Mouse (Mus musculus) urinary bladder, postnatal 36 days (tissue): Measurements from ENCODE around the gene Ndel1.
"Not testable (repeated sequence)": the region's sequence is repeated elsewhere in the genome, so short reads cannot be mapped to it uniquely, and the experiment has no call there.

ENCODE experiments used
- DNase-seq, 2 experiments: peaks; one replicate each; pipeline ENCODE4 v3.0.0; 2022; ENCODE audit warnings: low spot score in 2 of 2, mixed read lengths in 1 of 2

Ndel1 gene

GRCm38 (mm10) chr11:68851644-68852485 lies 19.8 kb downstream of the Ndel1 start:
- no peak for DNase-seq

GRCm38 (mm10) chr11:68850862-68851261 lies 20.8 kb downstream of the Ndel1 start:
- no peak for DNase-seq

- no peak for DNase-seq
Measured at GRCm38 (mm10) chr11:68839606-68840005, 32.1 kb downstream of the Ndel1 start.

- DNase-seq, result no peak
Measured at GRCm38 (mm10) chr11:68835034-68835433, 36.6 kb downstream of the Ndel1 start.

DNA sequence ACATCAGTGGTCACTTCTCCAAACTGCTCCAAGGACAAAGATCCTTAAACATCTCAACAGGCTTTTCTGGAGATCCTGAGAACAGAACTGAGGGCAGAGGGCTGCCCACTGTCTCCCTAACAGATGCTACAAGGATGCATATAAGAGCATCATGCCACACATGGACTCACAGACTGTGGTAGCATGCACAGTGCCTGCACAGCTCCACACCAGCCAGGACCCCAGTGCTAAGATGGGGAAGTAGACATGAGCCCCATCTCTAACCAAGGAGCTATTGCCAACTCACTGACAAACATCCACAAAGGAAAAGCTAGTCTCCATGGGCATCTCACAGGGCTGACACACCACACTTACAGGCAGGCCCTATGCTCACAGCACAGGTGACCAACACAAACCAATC lies 38.1 kb downstream of the Ndel1 start:
- no peak for DNase-seq

DNA sequence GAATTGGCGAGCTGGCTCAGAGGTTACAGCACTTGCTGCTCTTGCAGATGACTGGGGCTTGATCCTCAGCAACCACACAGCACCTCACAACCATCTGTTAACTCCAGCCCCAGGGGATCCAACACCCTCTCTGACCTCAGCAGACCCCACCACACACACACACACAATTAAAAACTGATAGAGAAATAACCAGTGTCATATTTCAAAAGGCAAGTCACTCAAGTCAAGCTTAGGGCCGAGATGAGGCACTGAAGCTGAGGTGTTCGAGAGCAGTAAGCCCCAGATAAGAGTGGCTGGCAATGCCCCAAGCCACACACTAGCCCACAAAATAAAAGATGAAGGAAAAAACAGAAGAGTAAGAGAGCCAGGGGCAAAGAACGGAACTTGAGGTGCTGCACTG lies 38.9 kb downstream of the Ndel1 start:
- DNase-seq, result no peak

GRCm38 (mm10) chr11:68831580-68831979 lies 40.1 kb downstream of the Ndel1 start:
- not testable (repeated sequence) for DNase-seq

DNA sequence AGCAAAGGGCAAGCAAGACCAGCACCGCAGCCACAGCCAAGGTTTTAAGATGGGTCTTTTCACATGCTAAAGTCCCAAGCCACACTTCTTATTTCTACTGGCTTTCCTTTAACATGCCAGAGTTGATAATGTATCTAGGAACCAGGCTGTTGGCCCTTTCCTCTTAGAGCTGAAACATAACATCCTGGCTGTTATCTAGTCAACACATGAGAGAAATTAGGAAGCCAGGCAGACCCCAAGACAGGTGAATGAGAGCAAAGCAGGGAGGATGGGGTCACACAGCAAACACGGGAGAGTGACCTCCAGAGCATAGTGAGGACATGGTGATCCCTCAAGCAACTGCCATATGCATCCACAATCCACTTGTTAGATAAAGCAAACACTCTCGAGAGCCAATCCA lies 44.9 kb downstream of the Ndel1 start:
- no peak for DNase-seq

DNA sequence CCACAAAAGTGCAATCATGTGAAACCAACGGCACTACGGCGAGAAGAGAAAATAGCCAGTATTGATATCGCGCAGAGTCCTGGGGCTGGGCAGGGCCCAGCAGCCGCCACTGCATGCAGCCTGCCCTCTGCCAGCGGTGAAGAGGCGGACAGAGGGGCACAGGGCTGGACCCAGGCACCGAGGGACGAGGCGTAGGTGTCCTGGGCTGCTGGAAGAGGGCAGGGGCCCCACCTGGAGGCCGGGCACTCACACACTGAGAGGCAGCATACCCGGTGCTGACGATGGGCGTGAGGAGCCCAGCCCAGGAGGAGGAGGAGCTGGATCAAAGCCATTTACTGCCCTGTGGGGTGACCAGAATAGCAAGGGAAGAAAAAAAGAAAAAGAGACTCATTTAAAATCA lies 49.3 kb downstream of the Ndel1 start:
- no peak for DNase-seq

DNA sequence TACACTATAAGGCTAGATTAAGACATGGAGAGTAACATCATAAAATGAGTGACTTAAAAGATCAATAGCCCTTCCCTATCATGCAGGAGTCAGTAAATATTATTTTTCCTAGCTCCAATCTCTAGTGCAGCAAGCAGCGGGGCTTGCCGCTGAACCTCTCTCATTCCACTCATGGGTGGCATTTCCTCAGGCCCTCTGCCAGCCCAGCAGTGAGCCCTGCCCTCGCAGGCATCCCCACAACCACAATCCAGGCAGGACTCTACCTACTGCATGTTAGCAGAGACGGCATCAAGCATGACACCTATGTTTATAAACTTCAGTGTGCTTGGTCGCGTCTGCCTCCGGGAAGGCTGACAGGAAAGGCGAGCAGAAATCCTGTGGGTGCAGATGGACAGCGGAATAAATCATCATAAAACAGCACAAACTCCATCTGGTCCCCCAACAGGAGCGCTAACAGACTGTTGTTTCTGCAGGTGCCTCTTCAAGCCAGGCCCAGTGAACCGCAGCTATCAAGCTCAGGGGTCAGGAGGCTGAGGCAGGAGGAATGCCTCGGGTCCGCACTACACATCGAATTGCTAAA lies 52.3 kb downstream of the Ndel1 start:
- no peak for DNase-seq

DNA sequence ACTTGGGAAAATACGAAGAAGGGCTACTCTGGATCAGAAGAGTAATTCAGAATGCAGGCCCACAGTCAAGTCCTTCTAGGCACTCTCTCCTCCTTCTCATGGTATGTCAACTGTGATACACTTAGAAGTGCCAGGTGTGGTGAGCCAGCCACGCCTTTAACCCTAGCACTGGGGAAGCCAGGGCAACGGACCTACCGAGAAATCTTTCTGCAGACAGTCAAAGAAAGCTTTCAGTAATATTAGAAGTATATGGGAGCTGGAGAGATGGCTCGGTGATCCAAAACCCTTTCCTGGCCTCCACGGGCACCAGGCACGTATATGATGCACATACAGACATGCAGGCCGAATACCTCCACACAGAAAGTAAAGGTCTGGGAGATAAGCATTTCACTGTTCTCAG lies 53.2 kb downstream of the Ndel1 start:
- no peak for DNase-seq

- DNase-seq, result no peak
Measured at GRCm38 (mm10) chr11:68811881-68812577, 59.6 kb downstream of the Ndel1 start.

DNA sequence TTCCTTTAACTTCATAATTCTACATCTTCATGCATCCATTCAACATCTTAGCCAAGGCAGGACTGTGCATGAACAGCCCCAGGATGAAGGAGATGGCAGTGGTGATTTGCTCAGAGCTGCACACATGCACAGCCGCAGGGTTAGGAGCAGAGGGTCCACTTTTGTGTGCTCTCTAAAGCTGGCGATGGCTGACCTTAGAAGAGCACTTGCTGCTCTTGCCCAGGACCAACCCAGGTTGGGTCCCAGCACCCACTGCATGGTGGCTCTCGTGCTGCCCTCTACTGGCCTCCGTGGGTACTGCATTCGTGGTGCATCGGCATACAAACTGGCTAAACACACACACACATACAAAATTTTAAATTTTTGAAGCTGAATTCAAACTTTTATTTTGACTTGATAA lies 63.9 kb downstream of the Ndel1 start:
- DNase-seq, result peak; percentile 37 to 57

DNA sequence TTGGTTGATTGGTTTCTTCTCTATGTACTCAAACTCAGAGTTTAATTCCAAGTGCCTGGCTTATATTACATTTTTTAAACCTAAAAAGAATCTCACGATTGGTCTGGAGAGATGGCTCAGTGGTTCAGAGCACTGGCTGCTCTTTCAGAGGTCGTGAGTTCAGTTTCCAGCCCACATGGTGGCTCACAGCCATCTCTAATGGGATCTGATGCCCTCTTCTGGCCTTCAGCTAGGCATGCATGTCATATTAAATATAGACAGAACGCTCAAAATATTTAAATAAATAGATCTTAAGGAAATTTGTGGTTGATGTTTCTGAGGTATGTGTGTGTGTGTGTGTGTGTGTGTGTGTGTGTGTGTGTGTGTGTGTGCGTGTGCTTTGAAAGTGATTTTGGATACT lies 66.5 kb downstream of the Ndel1 start:
- DNase-seq, result no peak

GRCm38 (mm10) chr11:68798258-68798657 lies 73.4 kb downstream of the Ndel1 start:
- no peak for DNase-seq

GRCm38 (mm10) chr11:68791794-68792193 lies 79.9 kb downstream of the Ndel1 start:
- no peak for DNase-seq

DNA sequence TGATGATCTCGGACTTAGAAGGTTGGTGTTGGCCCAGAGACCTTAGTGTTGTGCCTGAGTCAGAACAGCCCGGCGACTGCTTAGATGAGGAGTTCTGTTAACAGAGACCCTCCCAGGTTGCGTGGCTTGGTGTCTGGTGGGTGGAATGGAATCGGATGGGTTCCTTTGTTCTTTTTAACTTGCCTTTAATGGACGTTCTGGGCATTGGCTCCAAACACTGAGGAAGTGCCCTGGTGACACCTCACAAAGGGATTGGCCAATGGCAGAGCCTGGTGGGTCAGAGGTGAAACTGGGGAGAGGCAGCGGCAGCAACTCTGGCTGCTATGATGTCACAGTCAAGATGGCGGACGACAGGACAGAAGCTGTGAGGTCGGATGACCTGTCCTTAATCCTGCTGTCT lies 80.9 kb downstream of the Ndel1 start:
- no peak for DNase-seq

GRCm38 (mm10) chr11:68787222-68787621 lies 84.4 kb downstream of the Ndel1 start:
- DNase-seq, result no peak

DNA sequence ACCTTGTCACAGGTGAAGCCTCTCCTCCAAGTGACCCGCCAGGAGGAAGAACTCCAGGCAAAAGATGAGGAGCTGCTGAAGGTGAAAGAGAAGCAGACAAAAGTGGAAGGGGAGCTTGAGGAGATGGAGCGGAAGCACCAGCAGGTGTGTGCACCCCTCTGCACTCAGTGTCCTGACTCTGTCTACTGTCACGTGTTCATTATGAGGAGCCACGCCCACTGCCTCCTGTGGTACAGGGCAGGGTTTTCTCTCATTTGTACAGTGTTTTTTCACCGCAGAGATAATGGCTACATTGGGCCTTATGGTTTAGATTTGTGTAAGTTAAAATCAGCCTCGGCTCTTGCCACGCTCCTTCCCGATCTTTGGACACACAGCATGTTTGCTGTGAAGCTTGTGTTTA lies 85.8 kb downstream of the Ndel1 start:
- DNase-seq, result no peak

- DNase-seq, result no peak
Measured at GRCm38 (mm10) chr11:68782336-68782735, 89.3 kb downstream of the Ndel1 start.

DNA sequence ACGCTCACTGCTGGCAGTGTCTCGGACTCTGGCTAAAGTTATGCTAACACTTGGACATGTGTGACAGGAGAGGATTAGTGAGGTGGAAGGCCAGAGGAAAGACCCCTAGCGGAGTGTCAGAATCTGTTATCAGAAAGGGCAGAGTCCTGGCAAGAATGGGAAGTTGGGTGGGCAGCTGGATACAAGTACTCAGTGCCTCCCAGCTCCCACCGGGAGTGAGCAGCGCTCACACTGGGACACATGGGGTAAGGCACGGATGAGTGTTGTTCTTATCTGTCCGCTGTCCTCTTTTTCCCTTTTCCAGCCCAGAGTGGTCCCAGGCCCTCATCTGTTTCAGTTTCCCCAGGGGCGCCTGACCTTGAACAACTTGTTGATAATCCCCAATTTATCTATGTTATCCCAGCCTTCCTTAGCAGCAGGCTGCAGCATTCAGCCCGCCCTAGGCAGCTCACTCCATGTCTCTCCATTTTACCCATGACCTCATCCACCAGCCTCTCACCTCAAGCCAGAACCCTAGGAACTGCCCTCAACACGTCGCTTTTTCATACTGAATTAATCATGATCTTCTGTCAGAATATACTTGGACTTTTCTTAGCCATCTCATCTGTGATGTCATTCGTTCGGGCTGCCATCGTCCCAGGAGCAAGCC lies 91.1 kb downstream of the Ndel1 start:
- no peak for DNase-seq

DNA sequence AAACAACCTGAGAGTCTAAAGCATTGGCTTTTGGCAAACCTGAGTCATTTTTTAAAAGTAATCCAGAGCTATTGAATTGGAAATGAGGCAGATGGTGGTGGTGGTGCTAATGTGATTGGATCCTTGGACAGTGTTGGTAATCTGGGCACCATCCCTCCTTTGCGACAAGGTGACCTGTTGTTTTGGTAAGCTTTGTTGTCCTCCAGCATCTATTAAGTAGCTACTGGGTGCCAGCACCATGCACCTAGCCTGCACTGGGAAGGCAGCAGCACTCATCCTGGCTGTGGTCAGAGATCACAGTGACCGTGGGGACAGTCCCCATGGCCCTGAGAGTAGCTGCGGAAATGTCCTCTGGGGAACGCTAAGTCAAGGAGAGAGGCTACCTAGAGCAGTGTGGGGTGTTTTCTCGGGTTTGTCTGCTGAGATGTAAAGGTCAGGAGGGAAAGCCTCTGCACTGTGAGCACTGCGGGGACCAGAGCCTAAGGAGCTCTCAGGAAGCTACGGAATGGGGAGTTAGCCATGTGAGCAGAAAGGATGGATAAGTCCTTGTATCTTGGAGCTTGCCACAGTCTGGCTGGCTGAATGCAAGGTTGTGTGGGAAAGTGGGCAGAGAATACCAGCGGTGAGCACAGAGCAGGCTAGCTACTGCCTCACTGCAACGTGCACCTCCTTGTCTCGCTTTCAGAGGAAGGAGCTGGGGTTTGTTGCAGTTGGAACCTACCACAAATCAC lies 91.8 kb downstream of the Ndel1 start:
- DNase-seq, result no peak
